Mouse (Mus musculus): Measurements from ENCODE around the gene Gps2. TPM values are rescaled to one million over a fixed set of nuclear protein-coding genes. Genes with fewer than 3 reads are reported as not detected.
"Not testable (repeated sequence)": the region's sequence is repeated elsewhere in the genome, so short reads cannot be mapped to it uniquely, and the experiment has no call there.

Gene Gps2
- total RNA-seq, 1 experiment from 2014 or later, result 103 TPM

GRCm38 (mm10) chr11:69948763-69949150, 35.1 kb downstream of the Gps2 start:
- ATAC-seq (ENCODE audit: extremely low read depth, insufficient number of reproducible peaks, low FRiP score, poor library complexity, severe bottlenecking), result peak; percentile 84

GRCm38 (mm10) chr11:69950807-69951459, 37.2 kb downstream of the Gps2 start:
- ATAC-seq (ENCODE audit: extremely low read depth, insufficient number of reproducible peaks, low FRiP score, poor library complexity, severe bottlenecking), result no peak

- ATAC-seq (ENCODE audit: extremely low read depth, insufficient number of reproducible peaks, low FRiP score, poor library complexity, severe bottlenecking), result no peak
Observed at GRCm38 (mm10) chr11:69952274-69952673, 38.6 kb downstream of the Gps2 start.

GRCm38 (mm10) chr11:69953267-69953915, 39.7 kb downstream of the Gps2 start:
- no peak for ATAC-seq (ENCODE audit: extremely low read depth, insufficient number of reproducible peaks, low FRiP score, poor library complexity, severe bottlenecking)

GRCm38 (mm10) chr11:69955618-69956017, 41.9 kb downstream of the Gps2 start:
- ATAC-seq (ENCODE audit: extremely low read depth, insufficient number of reproducible peaks, low FRiP score, poor library complexity, severe bottlenecking), result not testable (repeated sequence)

GRCm38 (mm10) chr11:69956218-69956617, 42.5 kb downstream of the Gps2 start:
- ATAC-seq (ENCODE audit: extremely low read depth, insufficient number of reproducible peaks, low FRiP score, poor library complexity, severe bottlenecking), result no peak

- ATAC-seq (ENCODE audit: extremely low read depth, insufficient number of reproducible peaks, low FRiP score, poor library complexity, severe bottlenecking), result no peak
Observed at GRCm38 (mm10) chr11:69960616-69961015, 46.9 kb downstream of the Gps2 start.

- no peak for ATAC-seq (ENCODE audit: extremely low read depth, insufficient number of reproducible peaks, low FRiP score, poor library complexity, severe bottlenecking)
Observed at GRCm38 (mm10) chr11:69961841-69962240, 48.2 kb downstream of the Gps2 start.

GRCm38 (mm10) chr11:69964650-69965270, 51.1 kb downstream of the Gps2 start, which contains the start of gene Cldn7:
TSS of gene Cldn7 (plus strand) at chr11:69964779.
- ATAC-seq (ENCODE audit: extremely low read depth, insufficient number of reproducible peaks, low FRiP score, poor library complexity, severe bottlenecking), result no peak

GRCm38 (mm10) chr11:69965271-69966005, 51.8 kb downstream of the Gps2 start:
- no peak for ATAC-seq (ENCODE audit: extremely low read depth, insufficient number of reproducible peaks, low FRiP score, poor library complexity, severe bottlenecking)

Other genes starting within 250 kb of the Gps2 start
- 82.6 and 91.5 TPM in 2 replicates for gene Cd68, start 247.7 kb upstream of the Gps2 start, total RNA-seq (2017)
- 265 and 300 TPM in 2 replicates for gene Eif4a1, start 241.5 kb upstream of the Gps2 start, total RNA-seq (2017)
- 92.3 and 106 TPM in 2 replicates for gene Senp3, start 231.8 kb upstream of the Gps2 start, total RNA-seq (2017)
- 3.3 and 3.7 TPM in 2 replicates for gene Tnfsf13, start 228.1 kb upstream of the Gps2 start, total RNA-seq (2017)
- 0.70 and 0.74 TPM in 2 replicates for gene Tnfsf12, start 218.0 kb upstream of the Gps2 start, total RNA-seq (2017)
- 0.58 and 0.86 TPM in 2 replicates for gene Tnfsfm13, start 217.8 kb upstream of the Gps2 start, total RNA-seq (2017)
- gene Polr2a, start 155.3 kb upstream of the Gps2 start, total RNA-seq (2017), result 40.2 and 59.4 TPM in 2 replicates
- not detected in 2 replicates for gene Slc35g3, start 151.9 kb upstream of the Gps2 start, total RNA-seq (2017)
- gene Zbtb4, start 148.0 kb upstream of the Gps2 start, total RNA-seq (2017), result 22.0 and 27.8 TPM in 2 replicates
- 3.5 and 5.3 TPM in 2 replicates for gene Chrnb1, start 117.9 kb upstream of the Gps2 start, total RNA-seq (2017)
- gene Fgf11, start 112.0 kb upstream of the Gps2 start, total RNA-seq (2017), result not detected in 2 replicates
- gene Tmem102, start 108.3 kb upstream of the Gps2 start, total RNA-seq (2017), result 0.58 TPM in 1 of 2 replicates, not detected in the other
- gene Gm39566, start 98.6 kb upstream of the Gps2 start, total RNA-seq (2017), result not detected in 2 replicates
- gene Spem2, start 95.4 kb upstream of the Gps2 start, total RNA-seq (2017), result 0.47 TPM in 1 of 2 replicates, not detected in the other
- gene Spem1, start 91.7 kb upstream of the Gps2 start, total RNA-seq (2017), result not detected in 2 replicates
- gene Nlgn2, start 76.1 kb upstream of the Gps2 start, total RNA-seq (2017), result 0.12 TPM in 1 of 2 replicates, not detected in the other
- 9.1 and 13.3 TPM in 2 replicates for gene Tmem256, start 75.4 kb upstream of the Gps2 start, total RNA-seq (2017)
- gene Plscr3, start 67.5 kb upstream of the Gps2 start, total RNA-seq (2017), result 4.4 and 5.0 TPM in 2 replicates
- not detected in 2 replicates for gene Tnk1, start 55.2 kb upstream of the Gps2 start, total RNA-seq (2017)
- gene Tmem95, start 35.9 kb upstream of the Gps2 start, total RNA-seq (2017), result not detected in 2 replicates
- 9.0 and 9.5 TPM in 2 replicates for gene Kctd11, start 32.5 kb upstream of the Gps2 start, total RNA-seq (2017)
- 245 and 247 TPM in 2 replicates for gene Acap1, start 18.3 kb upstream of the Gps2 start, total RNA-seq (2017)
- 2.8 and 3.8 TPM in 2 replicates for gene 2810408A11Rik, start 12.9 kb upstream of the Gps2 start, total RNA-seq (2017)
- gene Neurl4, start 12.8 kb upstream of the Gps2 start, total RNA-seq (2017), result 64.1 and 71.1 TPM in 2 replicates
- gene Eif5a, start 8.1 kb downstream of the Gps2 start, total RNA-seq (2017), result 155 and 165 TPM in 2 replicates
- gene Ybx2, start 21.9 kb downstream of the Gps2 start, total RNA-seq (2017), result not detected in 2 replicates
- not detected in 2 replicates for gene Slc2a4, start 34.3 kb downstream of the Gps2 start, total RNA-seq (2017)
- 0.47 TPM in 1 of 2 replicates, not detected in the other for gene Cldn7, start 50.9 kb downstream of the Gps2 start, total RNA-seq (2017)
- 31.4 and 42.8 TPM in 2 replicates for gene Ctdnep1, start 67.3 kb downstream of the Gps2 start, total RNA-seq (2017)
- 21.6 and 23.2 TPM in 2 replicates for gene Elp5, start 68.6 kb downstream of the Gps2 start, total RNA-seq (2017)
- 397 and 455 TPM in 2 replicates for gene Gabarap, start 77.3 kb downstream of the Gps2 start, total RNA-seq (2017)
- gene Phf23, start 81.9 kb downstream of the Gps2 start, total RNA-seq (2017), result 74.4 and 80.3 TPM in 2 replicates
- 41.0 and 41.7 TPM in 2 replicates for gene Dvl2, start 86.7 kb downstream of the Gps2 start, total RNA-seq (2017)
- 45.2 and 46.7 TPM in 2 replicates for gene Acadvl, start 101.5 kb downstream of the Gps2 start, total RNA-seq (2017)
- gene Dlg4, start 103.1 kb downstream of the Gps2 start, total RNA-seq (2017), result 2.4 and 2.9 TPM in 2 replicates
- gene Asgr1, start 140.2 kb downstream of the Gps2 start, total RNA-seq (2017), result not detected in 2 replicates
- not detected in 2 replicates for gene Asgr2, start 178.8 kb downstream of the Gps2 start, total RNA-seq (2017)
- gene Mgl2, start 216.4 kb downstream of the Gps2 start, total RNA-seq (2017), result not detected in 2 replicates
- 2.6 and 3.6 TPM in 2 replicates for gene Clec10a, start 242.3 kb downstream of the Gps2 start, total RNA-seq (2017)